Mouse (Mus musculus): ENCODE measurements at regions not wholly inside any gene's neighbourhood (a gene's known extent, or its start where the extent isn't known, plus 50 kb on each side); places are given as distances from the start of the nearest gene placed in this dataset.

GRCm38 (mm10) chr14:76731096-76731986, 174.7 kb upstream of the Serp2 start:
- TF ChIP-seq CTCF (IDR thresholded peaks at IDR 0.05) (no peak), EP300 (IDR thresholded peaks at IDR 0.05) (peak; percentile 47)
